Mouse (Mus musculus): ENCODE measurements around the gene H2-Ob. TPM values are rescaled to one million over a fixed set of nuclear protein-coding genes. Genes with fewer than 3 reads are reported as not detected.
A peak's percentile ranks its signal among the peaks of the same experiment; 100 is the strongest.
"Not testable (repeated sequence)": the region's sequence is repeated elsewhere in the genome, so short reads cannot be mapped to it uniquely, and the experiment has no call there.

H2-Ob gene
- total RNA-seq, 2 experiments from 2014 or later: 0.69 TPM; not detected in 1

DNA sequence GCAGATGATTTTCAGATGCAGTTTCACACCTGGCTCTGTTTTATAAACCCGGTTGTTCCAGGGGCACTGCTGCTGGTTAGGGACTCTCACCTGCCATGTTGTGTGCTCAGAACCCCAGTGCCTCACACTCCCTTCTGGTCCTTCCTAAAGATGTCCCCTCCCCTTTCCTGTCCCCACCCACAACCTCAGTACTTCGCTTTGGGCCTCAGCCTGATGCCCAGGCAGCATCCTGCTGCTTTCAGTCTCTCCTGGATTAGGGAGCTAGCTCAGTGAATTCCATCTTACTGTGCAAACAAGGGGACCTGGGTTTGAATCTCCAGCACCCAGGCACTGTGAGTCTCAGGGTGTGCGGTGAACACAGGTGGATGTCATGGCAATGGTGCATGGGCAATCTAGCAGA, 31.2 kb upstream of the H2-Ob start:
- DNase-seq (ENCODE audit: low spot score in 2 of 2): no peak

DNA sequence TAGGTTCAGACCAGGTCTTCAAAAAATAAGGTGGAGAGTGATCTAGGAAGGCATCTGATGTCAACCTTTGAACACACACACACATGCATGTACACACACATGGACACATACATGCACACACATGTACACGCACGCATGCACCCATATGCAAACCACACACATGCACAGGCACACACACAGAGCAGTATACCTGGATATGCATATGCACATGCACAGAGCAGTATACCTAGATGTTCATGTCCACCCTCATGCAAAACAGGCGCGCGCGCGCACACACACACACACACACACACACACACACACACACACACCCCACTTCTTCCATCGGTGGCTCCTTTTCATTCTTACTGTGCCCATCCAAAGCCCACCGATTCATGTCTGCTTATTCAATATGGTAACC, 30.8 kb upstream of the H2-Ob start:
- DNase-seq (ENCODE audit: low spot score in 2 of 2): no peak

DNA sequence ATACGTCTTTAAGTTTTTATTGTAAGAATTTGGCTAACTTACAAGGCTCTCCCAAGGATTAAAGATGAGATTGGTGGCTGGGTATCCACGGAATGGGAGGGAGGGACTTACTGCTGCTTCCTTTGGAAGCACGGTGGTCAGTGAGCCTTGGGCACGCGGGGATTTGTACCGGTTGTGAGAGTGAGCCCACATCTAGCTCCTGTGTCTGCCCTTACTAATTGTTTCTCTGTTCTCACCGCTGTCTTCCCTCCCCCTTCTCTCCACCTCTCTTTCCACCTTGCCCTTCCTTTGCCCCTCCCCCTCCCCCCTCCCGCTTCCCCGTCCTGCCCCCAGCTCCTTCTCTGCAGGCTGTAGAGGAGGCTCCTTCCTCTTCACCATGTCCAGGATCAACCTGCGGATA, 30.3 kb upstream of the H2-Ob start:
- no peak for DNase-seq (ENCODE audit: low spot score in 2 of 2)

DNA sequence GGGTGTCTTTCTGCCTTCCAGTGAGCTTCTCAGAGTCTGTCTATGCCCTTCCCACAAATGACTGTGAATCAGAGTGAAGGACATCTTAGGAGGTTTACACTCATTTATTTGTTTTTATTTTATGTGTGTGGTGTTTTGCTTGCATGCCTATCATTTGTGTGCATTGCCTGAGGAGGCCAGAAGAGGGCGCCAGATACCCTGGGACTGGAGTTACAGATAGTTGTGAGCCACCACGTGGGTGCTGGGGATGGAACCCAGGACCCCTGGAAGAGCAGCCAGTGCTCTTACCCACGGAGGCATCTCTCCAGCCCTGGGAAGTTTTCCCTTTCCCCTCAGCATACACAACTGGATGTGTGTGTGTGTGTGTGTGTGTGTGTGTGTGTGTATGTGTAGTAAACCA, 29.0 kb upstream of the H2-Ob start:
- DNase-seq (ENCODE audit: low spot score in 2 of 2): no peak

DNA sequence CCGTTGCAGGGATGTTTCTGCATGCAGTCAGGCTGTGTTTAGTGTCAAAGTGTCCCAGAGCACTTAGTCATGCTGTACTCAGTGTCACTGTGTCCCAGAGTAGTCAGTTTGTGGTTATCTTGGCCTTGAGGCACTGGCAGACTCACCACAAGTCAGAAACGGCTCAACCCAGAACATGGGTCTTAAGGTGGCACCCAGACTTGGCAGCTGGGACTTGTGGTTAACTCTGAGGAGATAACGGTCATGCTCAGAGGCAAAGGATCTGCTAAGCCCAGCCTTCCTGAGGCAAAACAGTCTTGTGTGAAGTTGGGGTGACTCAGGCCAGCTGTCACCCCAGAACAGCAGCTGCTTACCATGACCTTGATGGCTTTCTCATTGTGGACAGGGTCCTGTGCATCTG, 28.1 kb upstream of the H2-Ob start:
- no peak for DNase-seq (ENCODE audit: low spot score in 2 of 2)

DNA sequence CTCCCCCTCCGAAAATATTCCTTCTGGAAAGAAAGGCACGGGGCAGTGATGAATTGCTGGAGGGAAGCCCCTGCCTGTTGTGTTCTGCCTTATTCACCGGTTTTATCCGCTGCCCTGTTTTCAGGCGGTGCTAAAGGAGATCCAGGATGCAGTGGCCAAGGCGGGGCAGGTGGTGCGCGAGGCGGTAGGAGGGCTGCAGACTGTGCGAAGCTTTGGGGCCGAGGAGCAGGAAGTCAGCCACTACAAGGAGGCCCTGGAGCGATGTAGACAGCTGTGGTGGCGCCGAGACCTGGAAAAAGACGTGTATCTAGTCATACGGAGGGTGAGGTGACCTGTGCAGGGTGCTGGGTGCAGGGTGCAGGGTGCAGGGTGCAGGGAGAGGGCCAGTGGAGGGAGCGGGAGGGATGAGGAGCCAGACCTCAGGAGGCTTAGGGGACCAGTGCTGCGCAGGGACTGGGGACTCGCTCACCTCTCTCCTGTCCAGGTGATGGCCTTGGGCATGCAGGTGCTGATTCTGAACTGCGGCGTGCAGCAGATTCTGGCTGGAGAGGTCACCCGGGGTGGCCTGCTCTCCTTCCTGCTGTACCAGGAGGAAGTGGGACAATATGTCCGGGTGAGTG, 26.8 kb upstream of the H2-Ob start:
- DNase-seq (ENCODE audit: low spot score in 2 of 2): no peak

DNA sequence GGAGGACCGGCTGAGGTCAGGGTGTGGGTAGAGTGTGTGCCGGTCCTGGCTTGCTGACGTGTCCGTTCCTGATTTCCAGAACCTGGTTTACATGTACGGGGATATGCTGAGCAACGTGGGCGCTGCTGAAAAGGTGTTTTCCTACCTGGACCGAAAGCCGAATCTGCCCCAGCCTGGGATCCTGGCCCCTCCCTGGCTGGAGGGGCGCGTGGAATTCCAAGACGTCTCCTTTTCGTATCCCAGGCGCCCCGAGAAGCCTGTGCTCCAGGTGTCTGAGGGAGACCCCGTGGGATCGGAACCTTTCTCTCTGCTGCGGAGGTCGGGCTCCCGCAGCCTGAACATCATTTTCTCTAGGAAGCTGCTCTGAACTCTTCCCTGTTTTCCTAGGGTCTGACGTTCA, 24.8 kb upstream of the H2-Ob start:
- DNase-seq (ENCODE audit: low spot score in 2 of 2): no peak

DNA sequence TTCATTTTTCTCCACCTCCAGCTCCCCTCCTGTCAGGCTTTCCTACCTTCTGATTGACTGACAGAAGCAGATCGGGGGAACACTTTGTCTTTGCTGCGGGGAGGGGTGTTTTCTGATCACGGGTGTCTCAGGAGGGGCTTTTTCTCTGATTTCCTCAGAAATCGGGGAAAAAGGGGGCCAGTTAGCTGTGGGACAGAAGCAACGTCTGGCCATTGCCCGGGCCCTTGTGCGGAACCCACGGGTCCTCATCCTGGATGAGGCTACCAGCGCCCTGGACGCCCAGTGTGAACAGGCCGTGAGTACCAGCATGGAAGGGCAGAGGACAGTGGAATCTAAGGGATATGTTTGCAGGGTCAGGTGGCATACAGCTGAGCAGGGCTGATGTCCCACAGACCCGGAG, 23.5 kb upstream of the H2-Ob start:
- no peak for DNase-seq (ENCODE audit: low spot score in 2 of 2)

DNA sequence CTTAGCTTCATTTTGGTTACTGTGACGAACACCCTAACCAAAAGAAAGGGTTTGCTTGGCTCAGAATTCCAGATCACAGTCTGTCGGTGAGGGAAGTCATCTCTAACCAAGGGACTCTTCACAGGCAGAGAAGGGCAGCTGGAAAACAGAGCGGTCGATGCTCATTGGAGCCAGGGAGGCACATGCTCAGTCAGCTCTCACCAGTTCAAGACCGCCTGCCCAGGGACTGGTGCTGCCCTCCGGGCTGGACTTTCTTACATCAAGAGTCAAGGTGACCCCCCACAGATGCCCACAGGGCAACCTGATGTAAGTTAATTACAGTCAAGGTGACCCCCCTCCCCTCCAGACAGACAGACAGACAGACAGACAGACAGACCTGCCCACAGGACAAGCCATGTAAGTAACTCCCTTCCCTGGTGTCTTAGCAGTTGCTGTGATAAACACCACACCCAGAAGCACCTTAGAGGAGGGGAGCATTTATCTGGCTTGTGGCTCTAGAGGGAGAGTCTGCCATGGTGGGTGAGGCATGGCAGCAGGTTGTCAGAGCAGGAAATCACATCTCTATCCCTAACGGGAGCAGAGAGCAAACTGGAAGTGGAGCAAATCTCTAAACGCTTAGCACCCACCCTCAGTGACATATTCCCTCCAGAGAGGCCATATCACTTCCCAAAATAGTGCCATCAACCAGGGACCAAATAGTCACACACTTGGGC, 21.3 kb upstream of the H2-Ob start:
- DNase-seq (ENCODE audit: low spot score in 2 of 2): no peak

DNA sequence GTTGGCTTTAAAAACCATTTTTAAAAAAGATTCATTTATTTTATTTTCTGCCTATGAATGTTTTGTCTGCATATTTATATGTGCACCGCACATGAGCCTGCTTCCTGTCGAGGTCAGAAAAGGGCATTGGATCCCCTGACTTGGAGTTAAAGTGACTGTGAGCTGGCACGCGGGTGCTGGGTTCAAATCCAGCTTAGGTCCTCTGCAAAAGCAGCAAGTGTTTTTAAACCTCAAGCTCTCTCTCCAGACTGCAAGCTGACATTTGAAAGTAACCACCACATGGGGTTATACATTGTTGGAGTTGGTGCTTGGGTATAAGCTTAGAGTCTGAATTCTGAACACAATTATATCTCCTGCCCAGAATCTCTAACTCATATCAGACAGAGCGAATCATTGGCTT, 20.7 kb upstream of the H2-Ob start:
- DNase-seq (ENCODE audit: low spot score in 2 of 2): no peak

DNA sequence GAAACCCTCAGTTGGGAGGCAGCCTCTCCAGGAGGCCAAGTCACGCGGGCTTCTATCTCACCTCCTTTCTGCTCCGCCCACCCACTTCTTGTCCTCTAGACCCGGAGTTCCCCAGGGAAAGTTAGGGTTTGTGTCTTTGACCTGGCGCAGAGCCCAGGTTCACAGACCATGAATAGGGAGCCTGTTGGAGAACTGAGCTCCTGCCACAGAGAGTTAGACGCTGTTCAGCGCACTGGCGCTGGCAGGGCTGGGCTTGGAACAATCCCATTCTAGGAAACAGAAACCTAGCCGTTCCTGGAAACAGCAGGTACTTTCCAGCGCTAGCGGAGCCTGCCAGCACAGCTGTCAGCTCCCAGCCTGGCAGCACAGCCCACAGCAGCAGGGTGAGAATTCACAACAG, 20.0 kb upstream of the H2-Ob start:
- no peak for DNase-seq (ENCODE audit: low spot score in 2 of 2)

DNA sequence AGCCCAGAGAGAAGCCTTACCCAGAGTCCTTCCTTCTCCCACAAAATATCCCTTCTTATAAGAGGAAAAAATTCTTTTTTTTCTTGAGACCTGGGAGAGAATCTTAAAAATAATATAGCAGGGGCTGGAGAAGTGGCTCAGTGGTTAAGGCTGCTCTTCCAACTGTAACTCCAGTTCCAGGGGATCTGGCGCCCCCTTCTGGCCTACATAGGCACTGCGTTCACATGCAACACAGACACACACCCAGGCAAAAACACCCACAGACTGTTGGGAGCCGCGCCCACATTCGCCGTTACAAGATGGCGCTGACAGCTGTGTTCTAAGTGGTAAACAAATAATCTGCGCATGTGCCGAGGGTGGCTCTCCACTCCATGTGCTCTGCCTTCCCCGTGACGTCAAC, 19.6 kb upstream of the H2-Ob start:
- DNase-seq (ENCODE audit: low spot score in 2 of 2): peak in 1 of 2 experiments; percentile 34

DNA sequence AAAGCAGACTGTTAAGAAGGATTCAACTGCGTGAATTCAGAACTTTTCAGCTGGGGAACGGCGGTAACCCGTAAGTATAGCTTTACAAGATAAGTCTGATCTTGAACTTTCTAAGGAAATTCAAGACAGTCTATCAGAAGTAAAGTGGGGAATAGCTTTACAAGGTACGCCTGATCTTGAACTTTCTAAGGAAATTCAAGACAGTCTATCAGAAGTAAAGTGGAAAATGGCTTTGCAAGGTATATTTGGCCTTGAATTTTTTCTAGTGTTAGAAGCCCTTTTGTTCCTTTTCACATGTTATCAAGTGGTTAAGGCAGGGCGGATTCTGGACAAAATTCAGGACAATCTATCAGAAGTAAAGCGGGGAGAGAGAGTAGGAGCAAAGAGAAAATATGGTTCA, 18.9 kb upstream of the H2-Ob start:
- peak in 1 of 2 experiments; percentile 78 for DNase-seq (ENCODE audit: low spot score in 2 of 2)

DNA sequence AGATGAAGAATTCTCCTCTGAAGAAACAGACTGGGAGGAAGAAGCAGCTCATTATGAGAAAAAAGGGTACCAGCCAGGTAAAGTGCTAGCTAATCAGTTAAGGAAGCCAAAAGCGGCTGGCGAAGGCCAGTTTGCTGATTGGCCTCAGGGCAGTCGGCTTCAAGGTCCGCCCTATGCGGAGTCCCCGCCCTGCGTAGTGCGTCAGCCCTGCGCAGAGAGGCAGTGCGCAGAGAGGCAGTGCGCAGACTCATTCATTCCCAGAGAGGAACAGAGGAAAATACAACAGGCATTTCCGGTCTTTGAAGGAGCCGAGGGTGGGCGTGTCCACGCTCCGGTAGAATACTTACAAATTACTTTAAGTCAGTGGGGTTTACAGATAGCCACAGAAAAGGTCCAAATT, 18.3 kb upstream of the H2-Ob start:
- DNase-seq (ENCODE audit: low spot score in 2 of 2): not testable (repeated sequence)

DNA sequence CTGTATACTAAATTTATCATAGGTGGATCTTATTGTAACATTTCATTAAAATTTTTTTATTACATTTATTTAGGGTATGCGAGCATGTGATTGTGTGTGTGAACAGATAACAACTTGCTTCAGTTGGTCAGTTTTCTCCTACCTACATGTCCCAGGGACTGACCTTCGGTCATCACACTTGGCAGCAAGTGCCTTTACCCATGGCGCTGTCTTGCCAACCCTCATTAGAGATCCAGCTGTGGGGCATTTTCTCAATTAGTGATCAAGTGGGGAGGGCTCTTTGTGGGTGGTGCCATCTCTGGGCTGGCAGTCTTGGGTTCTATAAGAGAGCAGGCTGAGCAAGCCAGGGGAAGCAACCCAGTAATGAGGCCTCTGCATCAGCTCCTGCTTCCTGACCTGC, 13.9 kb upstream of the H2-Ob start:
- DNase-seq (ENCODE audit: low spot score in 2 of 2): no peak

DNA sequence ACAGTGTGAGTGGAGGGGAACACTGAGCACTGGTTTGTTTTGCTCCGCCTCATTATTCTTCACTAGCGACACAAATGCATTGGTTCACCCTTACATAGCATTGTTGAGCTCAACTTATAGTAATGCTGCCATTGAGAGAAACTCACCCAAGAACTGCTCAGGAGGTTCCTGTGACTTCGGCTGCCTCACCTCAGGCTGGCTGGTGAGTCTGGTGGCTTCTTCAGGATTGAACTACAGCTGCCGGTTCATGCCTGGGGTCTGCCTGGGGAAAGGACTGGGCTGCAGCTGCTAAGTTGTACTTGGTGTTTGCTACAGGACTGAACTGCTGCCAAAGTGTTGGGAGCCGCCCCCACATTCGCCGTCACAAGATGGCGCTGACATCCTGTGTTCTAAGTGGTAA, 13.3 kb upstream of the H2-Ob start:
- no peak for DNase-seq (ENCODE audit: low spot score in 2 of 2)

DNA sequence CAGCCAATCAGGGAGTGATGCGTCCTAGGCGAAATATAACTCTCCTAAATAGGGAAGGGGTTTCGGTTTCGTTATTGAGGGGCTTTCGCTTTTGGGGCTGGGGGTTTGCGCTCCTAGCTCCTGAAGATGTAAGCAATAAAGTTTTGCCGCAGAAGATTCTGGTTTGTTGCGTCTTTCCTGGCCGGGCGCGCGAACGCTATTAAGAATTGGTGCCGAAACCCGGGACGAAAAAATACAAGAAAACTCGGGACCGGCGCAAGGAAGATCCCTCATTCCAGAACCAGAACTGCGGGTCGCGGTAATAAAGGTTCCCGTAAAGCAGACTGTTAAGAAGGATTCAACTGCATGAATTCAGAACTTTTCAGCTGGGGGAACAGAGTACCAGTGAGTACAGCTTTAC, 12.8 kb upstream of the H2-Ob start:
- DNase-seq (ENCODE audit: low spot score in 2 of 2): not testable (repeated sequence)

DNA sequence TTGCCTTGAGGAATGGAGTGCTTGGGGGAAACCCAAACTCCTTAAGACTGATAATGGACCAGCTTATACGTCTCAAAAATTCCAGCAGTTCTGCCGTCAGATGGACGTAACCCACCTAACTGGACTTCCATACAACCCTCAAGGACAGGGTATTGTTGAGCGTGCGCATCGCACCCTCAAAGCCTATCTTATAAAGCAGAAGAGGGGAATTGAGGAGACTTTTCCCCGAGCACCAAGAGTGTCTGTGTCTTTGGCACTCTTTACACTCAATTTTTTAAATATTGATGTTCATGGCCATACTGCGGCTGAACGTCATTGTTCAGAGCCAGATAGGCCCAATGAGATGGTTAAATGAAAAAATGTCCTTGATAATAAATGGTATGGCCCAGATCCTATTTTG, 7.7 kb upstream of the H2-Ob start:
- not testable (repeated sequence) for DNase-seq (ENCODE audit: low spot score in 2 of 2)

DNA sequence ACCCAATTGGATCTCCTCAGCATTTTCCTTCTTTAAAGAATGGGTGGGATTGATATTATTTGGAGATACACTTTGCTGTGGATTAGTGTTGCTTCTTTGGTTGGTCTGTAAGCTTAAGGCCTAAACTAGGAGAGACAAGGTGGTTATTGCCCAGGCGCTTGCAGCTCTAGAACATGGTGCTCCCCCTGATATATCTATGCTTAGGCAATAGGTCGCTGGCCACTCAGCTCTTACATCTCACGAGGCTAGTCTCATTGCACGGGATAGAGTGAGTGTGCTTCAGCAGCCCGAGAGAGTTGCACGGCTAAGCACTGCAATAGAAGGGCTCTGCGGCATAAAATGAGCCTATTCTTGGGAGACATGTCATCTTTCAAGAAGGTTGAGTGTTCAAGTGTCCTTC, 6.7 kb upstream of the H2-Ob start:
- DNase-seq (ENCODE audit: low spot score in 2 of 2): not testable (repeated sequence)

DNA sequence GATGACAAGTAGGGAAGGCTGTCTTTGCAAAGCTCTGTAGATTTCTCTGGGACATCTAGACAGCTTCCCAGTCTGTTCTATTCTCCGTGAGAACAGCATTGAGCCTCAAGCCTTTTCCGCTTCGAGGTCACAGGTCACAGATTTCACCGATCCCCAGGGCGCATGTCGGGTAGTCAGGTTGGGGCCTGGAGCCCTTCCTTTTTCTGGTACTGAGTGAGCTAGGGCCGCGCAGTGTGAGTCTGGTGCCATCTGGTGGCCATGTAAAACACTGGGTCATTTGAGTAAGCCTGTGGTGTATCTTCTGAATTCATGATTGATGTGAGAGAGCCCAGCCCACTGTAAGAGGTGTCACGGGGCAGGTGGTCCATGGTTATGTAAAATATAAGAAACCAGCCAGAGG, 3.8 kb upstream of the H2-Ob start:
- peak; percentile 71 for DNase-seq (ENCODE audit: low spot score in 2 of 2)

DNA sequence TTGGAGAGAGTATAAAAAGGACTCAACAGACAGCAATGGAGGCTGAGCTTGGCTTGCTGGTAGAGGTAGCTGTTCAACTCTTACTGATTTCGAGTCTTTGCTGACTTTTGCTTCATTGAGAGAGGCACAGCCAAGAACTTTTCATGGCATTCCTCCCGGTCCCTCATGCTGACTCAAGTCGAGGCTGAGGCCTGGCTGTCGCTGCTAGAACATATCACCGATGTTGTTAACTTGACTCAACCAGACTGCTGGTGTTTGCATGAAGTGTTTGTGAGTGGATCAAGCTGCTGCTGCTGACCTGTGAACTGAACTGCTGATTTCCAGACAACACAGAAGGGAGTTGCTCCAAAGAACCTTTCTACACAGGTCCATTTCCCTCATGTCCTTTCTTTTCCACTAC, 2.0 kb upstream of the H2-Ob start:
- DNase-seq (ENCODE audit: low spot score in 2 of 2): no peak

DNA sequence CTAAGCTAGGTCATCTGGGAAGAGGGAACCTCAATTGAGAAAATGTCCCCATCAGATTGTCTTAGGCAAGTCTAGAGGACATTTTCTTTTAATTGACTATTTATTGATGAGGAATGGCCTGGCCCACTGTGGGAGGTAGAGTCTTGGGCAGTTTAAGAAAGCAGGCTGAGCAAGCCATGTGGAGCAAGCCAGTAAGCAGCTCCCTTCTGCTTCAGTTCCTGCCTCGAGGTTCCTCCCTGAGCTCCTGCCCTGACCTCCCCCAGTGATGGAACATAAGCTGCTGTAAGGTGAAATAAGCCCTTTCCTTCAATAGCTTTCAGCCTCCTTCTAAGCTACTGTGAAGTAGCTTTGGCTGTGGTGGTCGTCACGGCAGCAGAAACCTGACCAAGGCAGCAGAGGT, 962 bp upstream of the H2-Ob start:
- no peak for DNase-seq (ENCODE audit: low spot score in 2 of 2)

DNA sequence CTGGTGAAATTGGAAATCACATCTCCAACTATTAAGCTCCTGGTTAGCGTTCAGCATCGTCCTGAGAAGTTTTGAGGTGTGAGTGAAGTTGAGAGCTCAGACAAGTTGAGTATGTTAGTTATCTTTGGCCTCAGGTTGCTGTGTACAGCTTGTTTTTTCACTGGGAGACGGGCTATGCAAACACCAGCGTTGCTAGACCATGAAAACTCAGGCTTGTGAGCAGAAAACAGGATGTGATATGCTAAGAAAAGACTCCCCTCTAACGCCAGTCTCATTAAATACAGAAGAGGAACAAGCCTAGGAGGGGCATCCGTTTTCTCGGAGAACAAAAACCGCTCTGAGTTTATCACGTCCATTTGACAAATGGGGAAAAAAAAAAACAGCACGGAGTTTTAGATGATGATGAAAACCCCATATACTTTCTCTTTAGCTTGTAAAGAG, 918 bp downstream of the H2-Ob start:
- no peak for DNase-seq (ENCODE audit: low spot score in 2 of 2)
